8 mouse cellular contexts compared by ENCODE assay signal in genomic region chr15:103163182-103163919, GRCm38 (mm10). TPM values are rescaled to one million over a fixed set of nuclear protein-coding genes. Genes with fewer than 3 reads are reported as not detected.
DNase-seq lines count a peak whose midpoint lies in the region; ATAC-seq and TF ChIP-seq lines count a peak whose summit lies in the region.

No protein-coding gene starts in this region.

- no peaks in the 10 kb centered on the region for H3K36me3 ChIP-seq in heart, embryonic 14.5 days (ENCODE audit: control insufficient read depth, insufficient read depth, low read length)
- no peaks in the 10 kb centered on the region for H3K36me3 ChIP-seq in liver, embryonic 13.5 days
- H3K36me3 ChIP-seq in testis, adult 2 months (ENCODE audit: control insufficient read depth, insufficient read depth, low read length) = no peaks in the 10 kb centered on the region

- H3K9ac ChIP-seq in heart, embryonic 14.5 days (ENCODE audit: low read length) = peak overlapping the region; percentile 72
- H3K9ac ChIP-seq in liver, embryonic 13.5 days = peak overlapping the region; percentile 73

- peak; percentile 46 for DNase-seq in c-Kit-negative CD71-positive TER-119-positive erythroid progenitor cells, embryonic 14.5 days (ENCODE audit: low read depth, low spot score)
- DNase-seq in fibroblast of lung, adult 2 months (ENCODE audit: low read depth) = peak; percentile 87
- peak; percentile 93 for DNase-seq in kidney, postnatal 14 days
- peak; percentile 79 for DNase-seq in liver, embryonic 13.5 days
- DNase-seq in neural tube, embryonic 10.5 days (ENCODE audit: extremely low spot score, low spot score) = peak; percentile 95

- H3K4me3 ChIP-seq in heart, embryonic 14.5 days (ENCODE audit: control insufficient read depth in 1 of 2, insufficient read depth in 1 of 2, low read depth in 1 of 2, low read length in 2 of 2) = peak overlapping the region; percentile 66 to 77
- peak overlapping the region; percentile 71 for H3K4me3 ChIP-seq in liver, embryonic 13.5 days (replicated peaks)
- H3K4me3 ChIP-seq in testis, adult 2 months (ENCODE audit: control insufficient read depth, low read depth, low read length) = peak overlapping the region; percentile 87

- no peak for TF ChIP-seq CTCF in testis, adult 2 months (IDR thresholded peaks at IDR 0.05; ENCODE audit: control insufficient read depth, insufficient read depth, insufficient replicate concordance, low read depth, low read length)

- peak overlapping the region; percentile 61 for H3K4me2 ChIP-seq in heart, embryonic 14.5 days (ENCODE audit: low read length)
- H3K4me2 ChIP-seq in liver, embryonic 13.5 days = peak overlapping the region; percentile 73

- no peaks in the 10 kb centered on the region for H3K9me3 ChIP-seq in heart, embryonic 14.5 days (ENCODE audit: control insufficient read depth, low read length)
- H3K9me3 ChIP-seq in liver, embryonic 13.5 days (replicated peaks) = no peaks in the 10 kb centered on the region

- 8% methylated on average over 25 of the region's 25 CpGs for WGBS in heart, embryonic 14.5 days
- WGBS in liver, embryonic 13.5 days (ENCODE audit: insufficient replicate concordance) = 8% methylated on average over 25 of the region's 25 CpGs

- H3K4me1 ChIP-seq in heart, embryonic 14.5 days (ENCODE audit: control insufficient read depth in 2 of 2, insufficient read depth in 2 of 2, low read length in 2 of 2) = peaks cover 4 to 7% of the 10 kb centered on the region in 2 experiments; a peak in 3 of 4 replicates
- H3K4me1 ChIP-seq in liver, embryonic 13.5 days (replicated peaks) = peaks cover 37% of the 10 kb centered on the region
- peaks cover 10% of the 10 kb centered on the region for H3K4me1 ChIP-seq in testis, adult 2 months (ENCODE audit: control insufficient read depth, insufficient read depth, low read length)

- H3K27me3 ChIP-seq in heart, embryonic 14.5 days (ENCODE audit: control insufficient read depth, insufficient read depth, low read length) = peaks cover 28% of the 10 kb centered on the region
- peaks cover 27% of the 10 kb centered on the region for H3K27me3 ChIP-seq in liver, embryonic 13.5 days
- no peaks in the 10 kb centered on the region for H3K27me3 ChIP-seq in testis, adult 2 months (ENCODE audit: control insufficient read depth, insufficient read depth, low read length)

- no peak overlapping the region for H3K27ac ChIP-seq in heart, embryonic 14.5 days (replicated peaks in 1 of 2; ENCODE audit: control insufficient read depth in 1 of 2, insufficient read depth in 1 of 2, low read depth in 2 of 2, low read length in 2 of 2)
- no peak overlapping the region for H3K27ac ChIP-seq in liver, embryonic 13.5 days
- H3K27ac ChIP-seq in testis, adult 2 months (ENCODE audit: control insufficient read depth, insufficient read depth, low read depth, low read length) = peak overlapping the region; percentile 15; the same call in 1 of the 2 replicates

- TF ChIP-seq POLR2A in testis, adult 2 months (IDR thresholded peaks at IDR 0.05; ENCODE audit: control insufficient read depth, low read depth, low read length) = peak; percentile 56

- peak; percentile 96 for ATAC-seq in CD4-positive, CD25-positive, alpha-beta regulatory T cell, adult 4 months
- ATAC-seq in heart, embryonic 14.5 days (ENCODE audit: insufficient number of reproducible peaks, insufficient read depth, low FRiP score, low read depth) = peak; percentile 60; the same call in 1 of the 2 replicates
- ATAC-seq in liver, embryonic 13.5 days (ENCODE audit: low read depth) = peak; percentile 84

RNA-seq across cellular contexts. Expression of gene Smug1, which starts 3.5 kb away (rescaled TPM):
- 1 to 10 TPM; 6.0 to 8.1 TPM for polyA plus RNA-seq in CD4-positive, CD25-positive, alpha-beta regulatory T cell, adult 4 months (2017; shearing (Covaris generic))
- polyA plus RNA-seq in heart, embryonic 14.5 days (2014; fragmentation: Nextera tagmentation; extraction: Ambion mirVana) = 17.8 and 18.6 TPM in 2 replicates
- 5.0 and 6.4 TPM in 2 replicates for polyA plus RNA-seq in liver, embryonic 13.5 days (2015; fragmentation: Nextera tagmentation; extraction: Ambion mirVana)
- polyA plus RNA-seq in testis, adult 2 months (2012; rRNA removed) = 3.4 and 3.8 TPM in 2 replicates
